Mouse (Mus musculus) hindbrain, embryonic 14.5 days (tissue): ENCODE data around the gene Dab1. TPM values are rescaled to one million over a fixed set of nuclear protein-coding genes. Genes with fewer than 3 reads are reported as not detected.

ENCODE experiments used
- ATAC-seq: fragments of 200-750 bp; cut with Nextera tagmentation; 2 replicates; pipeline ENCODE4 v1.8.0; 2017; ENCODE audit warnings: moderate number of reproducible peaks, mild to moderate bottlenecking, moderate TSS enrichment, moderate library complexity; ENCODE audit not compliant: low FRiP score
- DNase-seq: peaks from one replicate; pipeline ENCODE4 v3.0.0-alpha.2; 2015; ENCODE audit warnings: low spot score
- H3K27ac ChIP-seq: fragments of 300-500 bp; sonication (generic); 2 replicates; pipeline ENCODE4 v1.5.1; 2014; ENCODE audit warnings: mild to moderate bottlenecking, moderate library complexity
- H3K27me3 ChIP-seq: fragments of 300-500 bp; sonication (generic); 2 replicates; pipeline ENCODE4 v1.6.1; 2014; ENCODE audit warnings: mild to moderate bottlenecking, low read length, mixed read lengths; ENCODE audit not compliant: control insufficient read depth, insufficient read depth
- H3K36me3 ChIP-seq: fragments of 300-500 bp; sonication (generic); replicated peaks from 2 replicates; pipeline ENCODE4 v1.6.1; 2014; ENCODE audit not compliant: control insufficient read depth, insufficient read depth
- H3K4me1 ChIP-seq: fragments of 300-500 bp; sonication (generic); replicated peaks from 2 replicates; pipeline ENCODE4 v1.6.1; 2014; ENCODE audit warnings: antibody characterized with exemption, low read length, mixed read lengths; ENCODE audit not compliant: control insufficient read depth, insufficient read depth
- H3K4me2 ChIP-seq: fragments of 300-500 bp; sonication (generic); replicated peaks from 2 replicates; pipeline ENCODE4 v1.6.1; 2014; ENCODE audit warnings: mild to moderate bottlenecking, moderate library complexity
- H3K4me3 ChIP-seq: fragments of 300-500 bp; sonication (generic); replicated peaks from 2 replicates; pipeline ENCODE4 v1.5.1; 2014; ENCODE audit warnings: mild to moderate bottlenecking, low read length
- H3K9ac ChIP-seq: fragments of 300-500 bp; sonication (generic); 2 replicates; pipeline ENCODE4 v1.6.1; 2014
- H3K9me3 ChIP-seq: fragments of 300-500 bp; sonication (generic); 2 replicates; pipeline ENCODE4 v1.6.1; 2016; ENCODE audit warnings: low read length; ENCODE audit not compliant: control insufficient read depth
- whole genome bisulfite sequencing: fragments of 180-500 bp; shearing (Covaris S2); extraction: QIAGEN DNeasy Blood & Tissue Kit; methylation state at CpG from one replicate; pipeline ENCODE4 v1.1.7; 2014; 5-methylcytosine and 5-hydroxymethylcytosine counted together
- polyA plus RNA-seq: library from polyadenylated mRNA; unstranded; fragments of >200 nt; fragmentation: Nextera tagmentation; extraction: Ambion mirVana; gene quantifications from 2 replicates; pipeline ENCODE4 v1.2.1, GENCODE M21; 2014

The Dab1 gene
- polyA plus RNA-seq, 1 experiment from 2014 or later, result 62.9 TPM

GRCm38 (mm10) chr4:104431231-104431855, 812.2 kb downstream of the Dab1 start:
- Histone ChIP-seq H3K27me3 (no peaks in the 10 kb centered on the region), H3K4me2 (no peak overlapping the region), H3K27ac (no peak overlapping the region; the same call in 1 of the 2 replicates), H3K4me1 (peaks cover 18% of the 10 kb centered on the region; the same call in 1 of the 2 replicates), H3K4me3 (no peak overlapping the region), H3K9ac (no peak overlapping the region), H3K9me3 (no peaks in the 10 kb centered on the region), H3K36me3 (no peaks in the 10 kb centered on the region)
- DNase-seq (no peak), ATAC-seq (no peak)
- 52% methylated on average over 7 of the region's 7 CpGs for WGBS

DNA sequence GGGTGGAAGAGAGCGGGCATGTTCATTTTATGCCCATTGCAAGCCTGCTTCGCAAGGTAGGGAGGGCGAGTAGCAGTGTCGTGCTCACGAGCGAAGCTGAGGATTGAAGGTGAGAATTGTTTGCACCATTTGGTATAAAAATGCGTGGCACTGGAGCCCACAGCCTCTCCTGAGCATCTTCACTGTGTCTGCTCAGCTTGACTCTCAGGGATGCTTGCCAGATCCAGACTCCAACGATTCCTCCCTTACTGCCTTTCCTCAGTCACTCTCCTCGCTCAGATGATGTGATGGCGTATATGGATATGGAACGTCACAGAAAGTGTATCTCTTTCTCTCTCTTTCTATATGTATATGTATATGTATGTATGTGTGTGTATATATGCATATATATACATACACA, 813.0 kb downstream of the Dab1 start:
- Histone ChIP-seq H3K27me3 (no peaks in the 10 kb centered on the region), H3K36me3 (no peaks in the 10 kb centered on the region), H3K4me2 (no peak overlapping the region), H3K4me1 (peaks cover 15% of the 10 kb centered on the region; the same call in 1 of the 2 replicates), H3K9me3 (no peaks in the 10 kb centered on the region), H3K9ac (no peak overlapping the region), H3K4me3 (no peak overlapping the region), H3K27ac (no peak overlapping the region)
- no peak for DNase-seq
- no peak for ATAC-seq
- WGBS, result 84% methylated on average over 11 of the region's 11 CpGs

DNA sequence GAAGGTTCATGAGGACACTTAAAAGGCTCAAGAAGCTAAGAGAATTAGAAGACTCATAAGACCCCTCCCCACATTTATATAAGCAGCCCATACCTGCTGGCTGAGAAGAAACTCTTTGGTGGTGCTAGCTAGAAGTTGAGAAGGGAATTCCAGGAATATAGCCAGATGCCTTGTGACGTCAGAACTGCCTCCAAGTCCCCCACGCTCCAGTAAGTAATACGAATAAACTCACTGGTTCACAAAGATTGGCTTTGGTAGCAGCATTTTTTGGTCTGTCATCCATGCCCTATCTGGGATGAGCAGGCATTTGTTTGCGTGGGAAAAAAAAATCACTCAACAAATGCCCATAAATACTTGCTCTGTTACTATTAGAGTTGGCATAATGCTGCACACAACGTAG, 816.6 kb downstream of the Dab1 start:
- WGBS, result 84% methylated on average over 5 of the region's 5 CpGs

DNA sequence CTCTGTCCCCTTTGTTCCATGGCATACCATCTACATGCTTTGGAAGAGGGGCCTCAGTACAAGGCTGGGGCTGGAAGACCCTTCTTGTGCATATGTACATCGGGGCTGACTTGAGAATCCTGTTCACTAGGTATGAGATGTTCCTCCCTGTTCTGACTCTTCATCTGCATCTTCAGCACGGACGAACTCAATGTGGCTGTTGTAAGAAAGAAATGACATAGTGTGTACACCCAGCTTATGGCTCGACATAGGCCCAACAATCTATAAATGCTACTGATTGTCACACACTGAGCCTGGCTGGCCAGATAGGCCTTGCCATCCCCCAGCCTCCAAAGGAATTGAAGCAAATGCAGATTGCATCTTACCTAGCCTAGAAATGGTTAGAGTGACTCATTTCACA, 817.3 kb downstream of the Dab1 start:
- Histone ChIP-seq H3K9ac (no peak overlapping the region), H3K4me3 (no peak overlapping the region), H3K27me3 (no peaks in the 10 kb centered on the region), H3K36me3 (no peaks in the 10 kb centered on the region), H3K27ac (no peak overlapping the region), H3K4me1 (peaks cover 3% of the 10 kb centered on the region; the same call in 1 of the 2 replicates), H3K9me3 (no peaks in the 10 kb centered on the region), H3K4me2 (no peak overlapping the region)
- 93% methylated on average over 4 of the region's 4 CpGs for WGBS
- DNase-seq (no peak), ATAC-seq (no peak)

More for the DNA sequence above, 816.6 kb downstream of the Dab1 start:
- DNase-seq (no peak), ATAC-seq (no peak)
- Histone ChIP-seq H3K27me3 (no peaks in the 10 kb centered on the region), H3K4me2 (no peak overlapping the region), H3K4me3 (no peak overlapping the region), H3K36me3 (no peaks in the 10 kb centered on the region), H3K9ac (no peak overlapping the region), H3K4me1 (peaks cover 10% of the 10 kb centered on the region; the same call in 1 of the 2 replicates), H3K9me3 (no peaks in the 10 kb centered on the region), H3K27ac (no peak overlapping the region)

GRCm38 (mm10) chr4:104438730-104439129, 819.6 kb downstream of the Dab1 start:
- Histone ChIP-seq H3K36me3 (no peaks in the 10 kb centered on the region), H3K27me3 (no peaks in the 10 kb centered on the region), H3K9me3 (no peaks in the 10 kb centered on the region), H3K4me3 (no peak overlapping the region), H3K4me2 (no peak overlapping the region), H3K27ac (no peak overlapping the region), H3K4me1 (peaks cover 10% of the 10 kb centered on the region), H3K9ac (no peak overlapping the region)
- WGBS, result 93% methylated on average over 4 of the region's 4 CpGs
- no peak for ATAC-seq
- DNase-seq, result no peak

- Histone ChIP-seq H3K9me3 (no peaks in the 10 kb centered on the region), H3K27ac (no peak overlapping the region), H3K27me3 (no peaks in the 10 kb centered on the region), H3K36me3 (no peaks in the 10 kb centered on the region), H3K4me2 (no peak overlapping the region), H3K4me1 (peaks cover 14% of the 10 kb centered on the region), H3K4me3 (no peak overlapping the region), H3K9ac (no peak overlapping the region)
- ATAC-seq, result no peak
- DNase-seq, result no peak
- 83% methylated on average over 3 of the region's 3 CpGs for WGBS
Measured at GRCm38 (mm10) chr4:104439641-104440040, 820.5 kb downstream of the Dab1 start.

GRCm38 (mm10) chr4:104442925-104443747, 824.0 kb downstream of the Dab1 start:
- ATAC-seq (peak; percentile 60; the same call in 1 of the 2 replicates), DNase-seq (no peak)
- H3K4me1 ChIP-seq, result peaks cover 14% of the 10 kb centered on the region
- no peaks in the 10 kb centered on the region for H3K36me3 ChIP-seq
- H3K27me3 ChIP-seq, result no peaks in the 10 kb centered on the region
- no peaks in the 10 kb centered on the region for H3K9me3 ChIP-seq
- WGBS, result 52% methylated on average over 10 of the region's 10 CpGs
- no peak overlapping the region for H3K9ac ChIP-seq
- no peak overlapping the region; the same call in 1 of the 2 replicates for H3K27ac ChIP-seq
- H3K4me3 ChIP-seq, result no peak overlapping the region
- H3K4me2 ChIP-seq, result no peak overlapping the region

DNA sequence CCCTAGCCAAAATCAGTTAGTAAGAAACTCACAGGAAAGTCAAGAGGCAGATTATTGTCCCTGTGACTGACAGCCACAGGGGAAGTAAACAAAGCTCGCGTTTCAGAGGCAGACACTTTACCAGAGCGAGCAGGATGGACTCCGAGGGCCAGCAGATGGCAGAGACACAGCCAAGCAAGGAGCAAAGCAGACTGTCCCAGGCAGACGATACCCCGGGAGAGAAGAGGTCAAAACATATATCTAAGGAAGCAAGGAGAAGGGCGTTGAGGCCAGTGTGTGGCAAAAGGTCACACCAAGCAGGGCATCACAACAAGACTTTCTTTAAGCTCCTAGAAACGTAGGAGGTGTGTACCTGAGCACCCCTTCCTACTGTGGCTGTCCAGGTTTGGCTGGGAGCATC, 824.6 kb downstream of the Dab1 start:
- ATAC-seq (no peak), DNase-seq (no peak)
- no peak overlapping the region for H3K4me3 ChIP-seq
- no peaks in the 10 kb centered on the region for H3K27me3 ChIP-seq
- 39% methylated on average over 8 of the region's 8 CpGs for WGBS
- H3K9me3 ChIP-seq, result no peaks in the 10 kb centered on the region
- H3K27ac ChIP-seq, result no peak overlapping the region
- H3K36me3 ChIP-seq, result no peaks in the 10 kb centered on the region
- H3K9ac ChIP-seq, result no peak overlapping the region
- H3K4me2 ChIP-seq, result no peak overlapping the region
- H3K4me1 ChIP-seq, result peaks cover 14% of the 10 kb centered on the region

DNA sequence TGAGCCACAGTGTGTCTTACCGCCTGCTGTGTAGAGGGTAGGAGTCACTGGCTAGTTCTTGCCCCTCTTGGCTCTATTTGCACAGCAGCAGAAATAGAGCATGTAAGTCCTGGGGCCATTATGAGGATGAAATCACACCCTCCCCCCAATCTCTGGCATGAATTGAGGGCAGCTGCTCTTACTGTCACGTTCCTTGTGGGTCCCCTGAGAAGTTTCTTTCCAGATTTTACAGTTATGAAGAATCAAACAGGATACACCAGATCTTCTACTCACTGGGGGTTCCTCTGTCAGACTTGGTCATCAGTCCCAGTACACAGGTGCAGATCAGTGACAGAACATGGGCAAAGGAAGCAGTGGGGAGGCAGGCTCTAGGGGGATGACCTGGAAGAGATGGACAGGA, 825.8 kb downstream of the Dab1 start:
- H3K9me3 ChIP-seq, result no peaks in the 10 kb centered on the region
- H3K27me3 ChIP-seq, result no peaks in the 10 kb centered on the region
- no peak overlapping the region for H3K9ac ChIP-seq
- H3K4me2 ChIP-seq, result no peak overlapping the region
- peaks cover 16% of the 10 kb centered on the region for H3K4me1 ChIP-seq
- H3K4me3 ChIP-seq, result no peak overlapping the region
- H3K27ac ChIP-seq, result no peak overlapping the region
- DNase-seq (no peak), ATAC-seq (no peak)
- 53% methylated on average over 2 of the region's 2 CpGs for WGBS
- no peaks in the 10 kb centered on the region for H3K36me3 ChIP-seq
